Mouse (Mus musculus) spleen, adult 18-20 months (tissue): ENCODE measurements around the gene Pdyn.

ENCODE experiments used
- DNase-seq, 2 experiments: peaks; one replicate each; pipeline ENCODE4 v3.0.0; 2022; ENCODE audit warnings: mixed read lengths in 2 of 2

The Pdyn gene

GRCm38 (mm10) chr2:129699484-129700158, at the start of gene Pdyn:
TSS of gene Pdyn (minus strand) at chr2:129699844.
- DNase-seq, result no peak

GRCm38 (mm10) chr2:129742016-129742415, 42.4 kb upstream of the Pdyn start:
- DNase-seq, result no peak

- DNase-seq, result no peak
Measured at GRCm38 (mm10) chr2:129740515-129740914, 40.9 kb upstream of the Pdyn start.

GRCm38 (mm10) chr2:129734031-129734430, 34.4 kb upstream of the Pdyn start:
- DNase-seq, result no peak

- DNase-seq, result no peak
Measured at GRCm38 (mm10) chr2:129729681-129730080, 30.0 kb upstream of the Pdyn start.

- DNase-seq, result peak in 1 of 2 experiments; percentile 51
Measured at GRCm38 (mm10) chr2:129715671-129716070, 16.0 kb upstream of the Pdyn start.

GRCm38 (mm10) chr2:129713026-129713544, 13.4 kb upstream of the Pdyn start:
- DNase-seq, result no peak

- peak in 1 of 2 experiments; percentile 43 for DNase-seq
Measured at GRCm38 (mm10) chr2:129696059-129696458, 3.6 kb downstream of the Pdyn start.

- no peak for DNase-seq
Measured at GRCm38 (mm10) chr2:129694303-129694702, 5.3 kb downstream of the Pdyn start.

GRCm38 (mm10) chr2:129692694-129693093, 7.0 kb downstream of the Pdyn start:
- no peak for DNase-seq

- no peak for DNase-seq
Measured at GRCm38 (mm10) chr2:129689694-129690093, 9.9 kb downstream of the Pdyn start.

GRCm38 (mm10) chr2:129688036-129688625, 11.5 kb downstream of the Pdyn start:
- no peak for DNase-seq

- DNase-seq, result no peak
Measured at GRCm38 (mm10) chr2:129686908-129687307, 12.7 kb downstream of the Pdyn start.

- DNase-seq, result no peak
Measured at GRCm38 (mm10) chr2:129684014-129684413, 15.6 kb downstream of the Pdyn start.

- no peak for DNase-seq
Measured at GRCm38 (mm10) chr2:129680236-129680635, 19.4 kb downstream of the Pdyn start.

- no peak for DNase-seq
Measured at GRCm38 (mm10) chr2:129679066-129679465, 20.6 kb downstream of the Pdyn start.

- DNase-seq, result no peak
Measured at GRCm38 (mm10) chr2:129677664-129678063, 22.0 kb downstream of the Pdyn start.

GRCm38 (mm10) chr2:129674935-129675634, 24.6 kb downstream of the Pdyn start:
- peak; percentile 62 to 85 for DNase-seq

- DNase-seq, result no peak
Measured at GRCm38 (mm10) chr2:129671911-129672310, 27.7 kb downstream of the Pdyn start.

- no peak for DNase-seq
Measured at GRCm38 (mm10) chr2:129662484-129662883, 37.2 kb downstream of the Pdyn start.

GRCm38 (mm10) chr2:129660020-129660419, 39.6 kb downstream of the Pdyn start:
- no peak for DNase-seq

GRCm38 (mm10) chr2:129658796-129659195, 40.8 kb downstream of the Pdyn start:
- no peak for DNase-seq

GRCm38 (mm10) chr2:129655033-129655432, 44.6 kb downstream of the Pdyn start:
- no peak for DNase-seq
